Mouse (Mus musculus) liver, adult (tissue): ENCODE measurements around the gene Magi1.

Experiments
- GATA4 ChIP-seq: IDR thresholded peaks from 2 replicates; pipeline ENCODE4 v1.6.1; 2014; ENCODE audit warnings: mild to moderate bottlenecking, low read length; ENCODE audit not compliant: insufficient replicate concordance

Gene Magi1

DNA sequence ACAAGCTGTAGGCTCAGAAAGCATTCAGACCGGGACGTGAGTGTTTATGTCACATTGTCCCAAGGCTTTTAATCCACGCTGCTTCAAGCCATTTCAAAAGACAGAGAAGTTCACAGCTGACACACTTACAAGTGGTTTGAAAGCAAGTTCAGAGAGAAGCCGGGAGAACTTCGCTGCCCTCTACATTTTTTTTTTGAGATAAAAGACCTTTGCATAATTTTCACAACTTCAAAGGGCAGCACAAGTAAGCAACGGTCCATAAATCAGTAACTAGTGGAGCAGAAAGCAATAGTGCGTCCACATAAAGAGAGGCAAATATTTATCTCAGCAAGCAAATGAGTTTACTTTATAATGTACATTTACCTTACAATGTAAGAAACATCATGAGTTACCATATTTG is 52.4 kb downstream of the Magi1 start:
- no peak for TF ChIP-seq GATA4

DNA sequence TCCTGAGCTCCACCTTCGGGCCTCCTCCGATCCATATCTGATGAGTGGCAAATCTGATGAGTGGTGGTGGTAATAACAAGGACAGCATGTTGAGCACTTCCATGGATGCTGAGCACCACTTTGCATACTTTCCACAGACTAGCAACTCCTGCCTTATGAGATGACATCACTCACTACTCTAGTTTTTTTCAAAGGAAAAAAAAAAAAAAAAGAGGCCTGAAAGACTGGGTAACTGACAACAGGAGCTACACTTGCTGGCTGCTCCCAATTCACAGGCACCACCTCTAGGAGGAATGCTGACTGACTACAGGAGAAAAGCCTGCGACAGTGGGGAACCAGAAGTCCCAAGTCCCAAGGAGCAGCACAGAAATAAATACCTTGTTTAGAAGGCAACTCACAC is 52.8 kb downstream of the Magi1 start:
- no peak for TF ChIP-seq GATA4

DNA sequence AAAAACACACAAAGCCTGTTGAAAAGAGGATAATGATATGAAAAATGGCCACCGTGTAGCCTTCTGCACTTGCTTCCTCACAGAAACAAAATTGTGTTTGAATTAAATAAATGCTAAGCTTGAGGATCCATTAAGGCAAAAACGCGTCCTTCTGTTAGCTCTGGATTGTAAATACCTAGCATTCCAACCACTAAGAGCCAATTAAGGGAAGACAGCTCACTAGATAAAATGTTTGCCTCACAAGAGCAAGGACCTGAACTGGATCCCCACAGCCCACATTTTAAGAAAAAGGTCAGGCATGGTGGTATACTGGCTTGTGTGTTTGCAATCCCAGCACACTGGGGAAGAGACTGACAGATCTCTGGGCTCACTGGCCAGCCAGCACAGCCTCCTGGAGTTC is 53.6 kb downstream of the Magi1 start:
- no peak for TF ChIP-seq GATA4

DNA sequence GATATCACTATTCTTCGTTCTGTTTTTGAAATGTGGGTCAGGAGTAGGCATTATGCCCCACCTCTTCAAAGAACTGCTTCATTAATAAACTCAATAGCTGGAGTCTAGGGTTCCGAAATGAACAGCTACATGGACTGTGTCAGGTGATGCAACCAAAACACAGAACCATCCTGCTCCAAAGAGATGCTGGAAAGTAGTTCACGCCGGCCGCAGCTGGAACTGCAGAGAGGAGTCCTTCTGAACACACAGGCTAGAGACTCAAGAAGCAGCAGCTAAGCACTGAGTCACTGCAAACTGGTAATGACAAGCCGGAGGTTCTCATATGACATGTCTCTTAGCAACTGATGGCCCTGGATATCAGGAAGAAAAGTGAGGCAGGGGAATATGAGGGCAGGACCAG is 57.5 kb downstream of the Magi1 start:
- no peak for TF ChIP-seq GATA4

DNA sequence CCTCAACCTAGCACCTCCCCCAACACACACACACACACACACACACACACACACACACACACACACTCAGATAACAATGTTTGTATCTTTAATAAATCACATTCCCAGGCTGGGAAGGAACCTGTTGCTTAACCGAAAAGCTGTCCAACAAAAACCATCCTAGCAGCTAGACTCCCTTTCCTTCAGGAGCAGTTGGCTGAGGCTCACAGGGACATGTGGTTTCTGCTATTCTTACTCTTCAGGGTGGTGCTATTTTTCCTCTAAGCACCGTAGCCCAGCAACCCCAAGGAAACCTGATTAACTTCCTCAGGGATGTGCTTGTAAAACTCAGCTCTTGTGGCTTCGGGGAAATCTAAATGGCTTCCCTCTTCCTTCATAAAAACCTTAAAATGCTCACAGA is 57.9 kb downstream of the Magi1 start:
- no peak for TF ChIP-seq GATA4

DNA sequence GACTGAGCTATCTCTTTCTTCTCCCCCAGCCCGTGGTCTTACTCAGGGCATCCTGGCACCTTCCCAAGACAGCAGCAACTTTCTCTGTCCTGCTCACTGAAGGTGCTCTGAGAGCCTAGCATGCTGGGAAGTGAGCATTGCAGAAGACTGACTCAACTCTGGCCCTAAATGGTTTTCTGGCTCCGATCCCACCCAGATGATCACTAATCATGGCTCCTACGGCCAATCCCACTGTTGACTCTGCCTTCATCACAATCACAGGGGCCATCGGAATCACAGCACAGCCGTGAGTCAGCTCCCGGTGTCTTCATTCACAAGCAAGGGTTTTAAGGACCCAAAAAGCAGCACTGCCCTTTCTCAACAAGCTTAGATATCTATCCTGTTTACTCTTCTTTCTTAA is 58.6 kb downstream of the Magi1 start:
- no peak for TF ChIP-seq GATA4

DNA sequence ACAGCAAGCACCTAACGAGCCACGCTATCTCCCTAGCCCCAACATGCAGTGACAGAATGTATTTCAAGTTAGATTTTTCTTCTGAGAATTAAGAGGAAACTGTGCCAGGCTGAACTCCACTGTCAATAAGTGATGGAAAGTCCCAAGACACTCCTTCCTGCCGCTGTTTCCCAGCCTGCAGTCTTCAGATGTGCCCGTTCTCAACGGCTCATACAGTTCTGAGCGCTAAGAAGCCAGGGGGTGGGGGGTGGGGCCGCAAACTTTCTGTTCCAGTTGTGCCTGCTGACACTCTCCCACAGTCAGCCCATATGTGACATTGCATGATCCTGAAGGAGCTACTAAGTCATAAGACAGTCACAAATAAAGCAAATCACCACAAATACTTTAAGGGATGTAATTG is 61.5 kb downstream of the Magi1 start:
- no peak for TF ChIP-seq GATA4

DNA sequence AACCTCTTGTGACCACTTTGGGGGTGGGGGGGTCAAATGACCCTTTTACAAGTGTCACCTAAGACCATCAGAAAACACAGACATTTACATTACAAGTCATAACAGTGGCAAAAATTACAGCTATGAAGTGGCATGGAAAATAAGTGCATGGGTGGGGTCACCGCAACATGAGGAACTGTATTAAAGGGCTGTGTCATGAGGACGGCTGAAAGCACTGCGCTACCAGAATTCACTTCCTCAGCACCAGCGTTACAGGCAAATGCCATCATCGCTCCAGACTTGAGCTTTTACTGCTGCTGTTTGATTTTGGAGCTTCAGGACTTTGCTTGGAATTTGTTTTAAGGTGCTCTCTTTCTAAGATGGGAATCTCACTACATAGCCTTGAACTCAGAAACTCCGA is 62.0 kb downstream of the Magi1 start:
- no peak for TF ChIP-seq GATA4

DNA sequence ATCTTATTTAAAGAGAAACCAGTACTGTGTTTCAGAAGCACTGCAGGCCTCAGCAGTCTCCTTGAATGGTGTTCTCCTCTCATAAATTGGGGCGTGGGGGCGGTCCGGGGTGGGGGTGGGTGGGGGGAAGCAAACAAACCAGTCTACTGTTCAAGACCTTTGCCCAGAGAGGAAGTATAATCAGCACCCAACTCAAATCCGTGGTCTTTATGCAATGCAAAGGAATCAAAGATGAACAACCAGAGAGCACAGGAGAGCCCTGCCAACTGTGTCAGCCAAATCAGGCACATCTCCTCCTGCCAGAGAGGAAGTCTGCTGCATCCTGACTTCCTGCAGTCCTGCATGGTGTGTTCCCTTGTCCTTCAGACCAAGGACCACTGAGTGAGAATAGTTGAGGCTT is 65.6 kb downstream of the Magi1 start:
- TF ChIP-seq GATA4: peak; percentile 47; the same call in 1 of the 2 replicates

DNA sequence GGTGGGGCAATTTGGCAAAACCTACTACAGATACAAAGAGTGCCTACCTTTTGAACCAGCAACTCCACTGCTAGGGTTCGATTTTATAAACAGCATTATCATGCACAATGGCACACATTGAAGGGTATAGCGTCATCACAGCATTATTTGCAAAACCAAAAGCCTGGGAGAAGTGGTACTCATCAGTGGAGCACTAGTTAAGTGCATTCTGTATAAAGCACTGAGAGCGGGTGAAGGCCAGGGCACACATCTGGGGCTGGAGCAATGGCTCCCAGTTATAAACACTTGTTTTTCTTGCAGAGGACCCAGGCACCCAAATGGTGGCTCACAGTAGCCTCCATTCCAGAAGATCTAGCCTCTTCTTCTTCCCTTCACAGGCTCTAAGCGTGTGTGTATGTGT is 67.9 kb downstream of the Magi1 start:
- TF ChIP-seq GATA4: no peak

DNA sequence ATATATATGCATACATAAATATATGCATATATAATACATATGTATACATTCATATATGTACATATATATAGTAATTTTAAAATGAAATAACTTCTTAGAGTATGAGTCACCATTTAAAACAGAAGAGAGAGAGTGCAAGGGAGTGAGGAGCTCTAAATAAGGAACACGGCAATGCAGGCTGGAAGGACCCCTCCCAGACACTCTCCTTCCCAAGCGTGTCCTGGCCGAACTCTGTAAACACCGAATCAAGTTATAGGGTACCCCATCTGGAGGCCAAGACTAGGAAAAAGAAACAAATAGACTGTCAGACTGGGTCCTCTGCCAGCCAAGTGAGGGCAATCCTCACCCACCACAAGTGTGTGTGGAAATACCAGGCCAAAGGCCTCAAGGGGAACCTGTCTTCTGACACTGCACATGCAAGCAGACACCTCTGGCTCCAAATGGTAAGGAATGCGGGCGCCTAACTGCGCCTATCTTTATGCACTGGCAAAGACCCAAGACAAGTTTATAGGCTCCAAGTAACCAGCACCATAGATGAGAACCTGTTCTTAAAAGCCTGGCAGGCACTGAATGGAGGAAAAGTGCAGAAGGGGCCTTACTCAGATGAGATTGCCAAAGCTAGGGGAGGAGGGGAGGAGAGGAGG is 68.7 kb downstream of the Magi1 start:
- no peak for TF ChIP-seq GATA4

DNA sequence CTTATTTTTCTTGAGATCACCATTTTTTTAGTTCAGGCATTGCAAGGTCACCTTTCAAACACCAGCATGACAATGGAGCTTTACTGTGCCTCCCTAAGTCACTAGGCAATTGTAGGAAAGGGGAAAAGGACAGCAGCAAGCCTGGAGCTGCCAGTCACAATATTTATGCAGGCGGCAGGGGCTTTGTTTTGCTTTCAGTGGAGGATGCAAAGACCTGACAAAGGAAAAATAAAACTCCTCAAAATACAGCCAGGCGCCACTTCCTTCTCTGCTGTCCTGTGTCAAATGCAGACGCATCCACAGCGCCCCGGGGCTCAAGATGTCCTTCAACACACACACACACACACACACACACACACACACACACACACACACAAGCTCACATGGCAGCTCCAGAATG is 77.8 kb downstream of the Magi1 start:
- no peak for TF ChIP-seq GATA4

DNA sequence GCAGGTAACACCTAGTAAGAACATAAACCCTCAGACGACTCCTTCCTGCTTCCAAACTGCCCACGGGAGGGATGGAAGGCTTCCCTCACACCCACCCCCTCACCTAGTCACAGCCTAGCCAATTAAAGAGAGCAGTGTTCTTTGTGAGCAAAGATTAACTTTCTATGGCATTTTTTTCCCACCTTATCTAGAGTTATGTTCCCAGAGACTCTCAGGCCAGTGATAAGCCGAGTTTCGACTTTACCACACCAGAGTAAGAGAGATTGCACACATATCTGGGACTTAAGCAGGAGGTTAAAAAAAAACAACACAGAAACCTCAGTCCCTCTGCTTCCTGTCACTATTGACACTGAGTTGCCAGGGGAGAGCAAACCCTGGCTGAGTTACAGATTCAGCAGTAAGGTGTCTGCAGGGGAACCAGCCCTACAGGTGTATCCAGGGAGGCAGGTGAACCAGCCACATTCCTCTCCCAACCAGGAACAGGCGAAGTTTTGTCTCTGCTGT is 80.0 kb downstream of the Magi1 start:
- peak; percentile 88 for TF ChIP-seq GATA4

DNA sequence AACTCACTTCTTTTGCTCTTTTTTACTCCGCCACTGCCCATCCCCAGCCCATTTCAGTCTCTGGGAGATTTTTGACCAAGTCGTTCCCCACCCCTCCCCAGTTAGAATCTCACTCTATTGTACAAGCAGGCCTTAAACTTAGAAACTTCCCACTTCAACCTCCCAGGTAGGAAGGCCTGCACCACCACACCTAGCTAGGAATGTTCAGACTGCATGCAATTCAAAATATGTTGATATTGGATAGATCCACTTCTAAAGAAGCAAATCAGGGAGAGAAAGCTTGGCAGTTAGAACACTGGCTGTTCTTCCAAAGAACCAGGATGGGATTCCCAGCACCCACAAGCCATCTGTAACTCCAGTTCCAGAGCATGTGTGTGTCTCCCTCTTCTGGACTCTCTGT is 81.8 kb downstream of the Magi1 start:
- no peak for TF ChIP-seq GATA4

DNA sequence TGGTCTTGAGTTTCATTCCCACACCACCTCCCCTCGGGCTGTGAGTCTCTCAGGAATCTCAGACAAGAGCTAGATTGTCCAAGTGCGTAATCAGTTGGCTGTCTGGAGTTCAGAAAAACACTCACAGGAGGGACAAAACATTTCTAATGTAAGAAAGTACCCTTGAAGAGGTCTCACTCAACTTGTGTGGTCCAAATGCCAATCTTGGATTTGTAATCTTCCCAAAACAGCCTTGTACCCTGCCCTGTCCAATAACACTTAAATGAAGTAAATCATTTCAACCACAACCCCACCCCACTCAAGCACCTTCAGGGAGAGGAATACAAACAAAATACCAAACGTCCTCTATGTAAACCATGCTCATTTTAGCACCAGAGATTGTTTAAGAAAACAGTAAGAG is 82.8 kb downstream of the Magi1 start:
- TF ChIP-seq GATA4: no peak

DNA sequence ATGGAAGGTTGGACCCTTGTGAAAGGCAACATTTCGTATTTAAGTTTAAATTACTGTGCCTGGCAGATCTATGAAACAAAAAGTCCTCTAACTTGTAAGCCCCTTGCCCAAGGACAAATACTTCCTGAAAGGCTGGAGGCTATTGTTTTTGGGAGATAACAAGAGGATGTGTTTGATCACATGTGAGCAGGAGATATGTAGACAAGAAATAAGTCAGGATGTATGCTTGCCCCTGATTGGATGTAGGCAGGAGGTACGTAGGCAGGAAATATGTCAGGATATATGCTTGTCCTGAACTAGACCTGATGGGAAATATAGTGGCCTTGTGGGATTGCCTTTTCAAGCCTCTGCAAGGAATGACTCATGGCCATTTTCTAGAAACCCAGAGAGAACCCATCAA is 84.0 kb downstream of the Magi1 start:
- peak; percentile 71; the same call in 1 of the 2 replicates for TF ChIP-seq GATA4

DNA sequence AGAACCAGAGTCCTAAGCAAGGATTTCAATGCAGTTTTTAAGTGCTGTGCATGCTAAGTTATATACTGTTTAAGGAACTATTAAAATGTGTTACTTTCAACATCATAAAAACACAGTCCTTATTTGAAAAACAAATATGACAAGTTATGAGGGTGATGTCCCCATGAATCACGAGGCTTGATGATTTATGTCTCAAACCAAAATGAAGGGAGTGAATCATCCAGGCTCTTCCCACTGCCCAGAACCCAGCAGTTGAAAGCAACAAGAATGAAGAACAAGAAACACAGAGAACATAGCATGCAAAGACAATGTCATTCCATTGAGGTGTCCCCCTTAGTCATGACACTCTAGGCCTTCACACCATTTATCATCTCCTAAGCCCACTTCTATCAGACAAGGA is 85.9 kb downstream of the Magi1 start:
- no peak for TF ChIP-seq GATA4
